Mouse (Mus musculus) activated CD4-positive, CD25-positive, alpha-beta regulatory T cell (primary cell): Measurements from ENCODE around the gene Nf2. TPM values are rescaled to one million over a fixed set of nuclear protein-coding genes. Genes with fewer than 3 reads are reported as not detected.

Source experiments
- polyA plus RNA-seq, 2 experiments: library from polyadenylated mRNA; unstranded; fragments of 100-300 nt; shearing (Covaris generic); gene quantifications; one replicate each; pipeline ENCODE4 v1.2.1; 2017

Nf2 gene
- 10 to 100 TPM; 28.1 to 32.4 TPM for polyA plus RNA-seq

DNA sequence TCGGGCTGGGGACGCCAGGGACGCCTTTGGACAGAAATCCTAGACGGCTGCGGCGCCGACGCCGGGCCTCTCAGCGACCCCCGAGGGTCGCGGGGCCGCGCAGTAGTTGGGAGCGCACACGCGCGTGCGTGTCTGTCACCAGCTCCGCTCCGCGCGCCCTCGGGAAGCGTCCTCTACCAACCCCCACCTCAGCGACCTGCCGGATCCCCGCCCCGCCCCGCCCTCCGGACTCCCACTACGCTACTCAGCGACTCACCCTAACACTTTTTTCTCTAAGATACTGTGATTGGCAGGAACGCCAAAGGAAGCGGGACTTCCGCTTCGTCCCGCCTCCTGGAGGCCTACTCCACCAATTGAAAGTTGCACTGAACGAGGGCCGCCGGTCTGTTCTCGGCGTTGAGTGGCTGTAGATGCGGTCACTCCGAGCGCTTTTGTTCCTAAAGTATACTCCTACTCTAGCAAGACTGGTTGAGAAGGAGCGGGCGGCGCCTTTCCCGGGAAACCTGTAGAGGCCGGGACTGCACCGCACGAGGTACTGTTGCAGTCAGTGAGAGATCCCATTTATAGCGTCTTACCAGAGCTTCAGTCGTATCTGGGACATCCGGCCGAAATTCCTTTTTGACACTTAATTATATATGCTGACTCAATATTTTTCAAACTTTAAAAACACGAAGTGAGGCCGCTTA is at the start of gene Nf2:
Gene Nf2, minus strand, starts transcription at position 279 of the 686 bp plus-strand sequence.

DNA sequence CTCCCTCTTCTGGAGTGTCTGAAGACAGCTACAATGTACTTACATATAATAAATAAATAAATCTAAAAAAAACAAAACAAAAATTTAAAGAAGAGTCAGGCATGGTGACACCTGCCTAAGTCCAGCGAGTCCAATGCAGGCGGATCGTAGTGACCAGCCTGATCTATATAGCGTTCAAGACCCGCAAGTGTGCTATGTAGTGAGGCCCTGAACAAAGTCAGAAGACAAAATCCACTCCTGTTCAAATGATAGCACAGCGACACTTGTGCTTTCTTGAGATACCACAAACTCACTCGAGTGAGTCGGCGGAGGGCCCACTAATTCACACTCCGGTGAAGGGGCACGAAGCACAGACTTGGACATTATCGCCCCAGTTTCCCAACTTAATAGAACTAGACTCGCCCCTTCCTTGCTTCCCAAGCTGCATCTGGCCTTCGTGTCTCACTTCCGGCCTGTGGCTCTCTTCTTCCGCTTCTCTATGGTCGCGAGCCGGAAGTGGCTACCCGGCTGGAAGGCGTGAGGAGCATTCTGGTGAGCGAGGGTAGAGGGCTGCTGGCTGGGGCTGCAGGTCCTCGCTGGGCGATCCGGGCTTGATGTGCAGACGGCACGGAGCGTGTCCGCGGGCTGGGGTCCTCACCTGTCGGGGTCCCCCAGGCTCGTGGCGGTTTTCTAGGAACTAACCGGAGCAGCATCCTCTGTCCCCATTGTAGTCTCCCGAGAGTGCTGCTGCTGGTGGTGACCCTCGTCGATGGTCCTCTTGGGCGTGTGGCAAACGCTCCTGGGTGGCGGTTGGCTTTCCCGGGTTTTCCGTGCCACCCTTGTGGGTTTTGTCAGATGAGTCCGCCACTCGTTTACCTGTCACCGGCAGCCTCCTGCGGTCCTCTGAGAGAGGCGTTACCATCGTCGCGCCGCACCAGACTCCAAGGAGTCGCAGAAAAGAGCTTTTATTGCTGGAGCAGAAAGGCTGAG is 45.8 kb upstream of the Nf2 start, which contains the start of gene Thoc5:
Gene Thoc5, plus strand, starts transcription at position 473 of the 969 bp plus-strand sequence.

DNA sequence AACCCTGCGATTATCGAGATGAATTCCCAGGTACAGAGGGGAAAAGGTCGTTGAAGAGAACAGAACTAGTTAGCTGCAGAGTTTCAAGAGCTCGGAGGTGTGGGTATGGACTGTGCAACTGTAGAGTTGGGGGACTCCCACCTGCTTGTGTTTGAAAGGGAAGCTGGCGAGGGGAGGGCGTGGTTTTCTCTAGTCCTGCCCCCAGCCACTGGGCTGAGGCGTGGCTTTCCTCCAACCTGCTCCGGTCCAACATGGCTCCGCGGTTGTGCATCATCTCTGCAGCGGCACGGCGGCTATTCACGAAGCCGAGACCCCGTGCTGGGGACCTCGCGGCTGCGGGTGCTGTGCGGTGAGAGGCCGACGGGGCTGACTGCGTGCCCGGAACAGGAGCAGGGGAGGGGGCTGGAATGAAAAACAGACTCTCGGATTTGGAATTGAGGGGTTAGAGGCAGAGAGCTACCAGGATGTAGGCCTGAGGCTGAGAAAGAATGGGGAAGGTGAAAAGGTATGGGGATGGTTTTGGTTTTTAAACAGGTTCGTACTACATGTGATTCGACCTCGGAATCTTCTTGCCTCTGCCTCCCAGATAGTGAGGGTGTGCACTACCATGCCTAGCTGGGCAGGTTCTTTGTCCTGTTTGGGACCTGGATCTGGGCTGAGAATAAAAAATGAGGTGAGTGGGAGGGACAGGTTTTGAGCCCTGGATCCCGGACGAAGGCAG is 24.6 kb upstream of the Nf2 start, which contains the start of gene Nipsnap1:
Gene Nipsnap1, plus strand, starts transcription at position 197 of the 721 bp plus-strand sequence.

DNA sequence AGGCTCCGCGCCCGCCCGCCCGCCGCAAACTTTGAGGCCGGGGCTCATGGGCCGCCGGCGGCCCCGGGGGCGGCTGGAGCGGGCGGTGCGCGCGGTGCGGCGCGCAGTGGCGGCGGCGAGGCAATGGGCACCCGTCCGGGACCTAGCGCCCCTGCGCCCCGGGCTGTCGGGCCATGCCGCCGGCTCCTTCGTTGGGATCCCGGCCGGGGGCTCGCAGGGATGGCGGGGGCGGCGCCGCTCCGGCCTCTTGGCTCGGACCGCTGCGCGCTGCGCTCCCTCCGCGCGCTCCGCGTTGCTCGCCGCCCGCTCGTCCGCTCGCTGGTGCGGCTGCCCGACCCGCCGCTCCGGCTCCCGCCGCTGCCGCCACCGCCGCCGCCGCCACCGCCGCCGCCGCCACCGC is 102.6 kb downstream of the Nf2 start, which contains the start of gene Cabp7:
Gene Cabp7, minus strand, starts transcription at position 46 of the 400 bp plus-strand sequence.

Other genes with a start within 250 kb of the Nf2 start
- not detected for gene Gm11032, start 229.5 kb downstream of the Nf2 start, polyA plus RNA-seq
- 10 to 100 TPM; 35.2 to 40.9 TPM for gene Ascc2, start 211.8 kb downstream of the Nf2 start, polyA plus RNA-seq
- gene Uqcr10, start 145.2 kb downstream of the Nf2 start, polyA plus RNA-seq = 100 to 1,000 TPM; 409 to 519 TPM
- 100 to 1,000 TPM; 103 to 110 TPM for gene Zmat5, start 144.9 kb downstream of the Nf2 start, polyA plus RNA-seq
- under 1 TPM; 0.14 to 0.17 TPM for gene Cabp7, start 102.8 kb downstream of the Nf2 start, polyA plus RNA-seq
- gene Nipsnap1, start 24.4 kb upstream of the Nf2 start, polyA plus RNA-seq = 10 to 100 TPM; 40.2 to 45.9 TPM
- 10 to 100 TPM; 45.3 to 47.2 TPM for gene Thoc5, start 45.8 kb upstream of the Nf2 start, polyA plus RNA-seq
- 1 to 10 TPM; 7.2 to 9.0 TPM for gene Nefh, start 98.5 kb upstream of the Nf2 start, polyA plus RNA-seq
- gene Ap1b1, start 137.3 kb upstream of the Nf2 start, polyA plus RNA-seq = 100 to 1,000 TPM in 1 of 2 experiments, 10 to 100 TPM in 1; 99.1 to 105 TPM
- gene Rasl10a, start 208.6 kb upstream of the Nf2 start, polyA plus RNA-seq = 1 to 10 TPM in 1 of 2 experiments, not detected in 1; 1.1 TPM
- 1 to 10 TPM; 5.8 to 8.8 TPM for gene Gas2l1, start 215.8 kb upstream of the Nf2 start, polyA plus RNA-seq
- 1 to 10 TPM; 6.9 to 8.9 TPM for gene Rhbdd3, start 249.4 kb upstream of the Nf2 start, polyA plus RNA-seq
- 100 to 1,000 TPM; 516 to 662 TPM for gene Ewsr1, start 249.7 kb upstream of the Nf2 start, polyA plus RNA-seq